Mouse (Mus musculus) heart, embryonic 14.5 days (tissue): ENCODE measurements around the gene Cux2. TPM values are rescaled to one million over a fixed set of nuclear protein-coding genes. Genes with fewer than 3 reads are reported as not detected.

Source experiments
- ATAC-seq: fragments of 200-750 bp; cut with Nextera tagmentation; 2 replicates; pipeline ENCODE4 v1.8.0; 2017; ENCODE audit warnings: low read depth, moderate TSS enrichment; ENCODE audit not compliant: insufficient number of reproducible peaks, insufficient read depth, low FRiP score
- H3K27ac ChIP-seq, 2 experiments: fragments of 200-500 bp in 1 of 2; fragments of 300-500 bp in 1 of 2; sonication (generic) in 1 of 2; replicated peaks in 1 of 2; 2 replicates each; pipeline ENCODE4 v1.5.1; 2012 to 2014; ENCODE audit warnings: low read depth in 2 of 2, low read length in 2 of 2, control low read depth in 1 of 2, mild to moderate bottlenecking in 1 of 2, mixed read lengths in 1 of 2; ENCODE audit not compliant: control insufficient read depth in 1 of 2, insufficient read depth in 1 of 2
- H3K27me3 ChIP-seq: fragments of 300-500 bp; sonication (generic); 2 replicates; pipeline ENCODE4 v1.6.1; 2014; ENCODE audit warnings: mild to moderate bottlenecking, low read length, control low read depth; ENCODE audit not compliant: control insufficient read depth, insufficient read depth
- H3K36me3 ChIP-seq: fragments of 300-500 bp; sonication (generic); 2 replicates; pipeline ENCODE4 v1.6.1; 2014; ENCODE audit warnings: mild to moderate bottlenecking, control low read depth, low read length, mixed read lengths; ENCODE audit not compliant: control insufficient read depth, insufficient read depth
- H3K4me1 ChIP-seq, 2 experiments: fragments of 200-500 bp in 1 of 2; fragments of 300-500 bp in 1 of 2; sonication (generic) in 1 of 2; 2 replicates each; pipeline ENCODE4 v1.6.1; 2012 to 2014; ENCODE audit warnings: low read length in 2 of 2, control low read depth in 1 of 2, mixed read lengths in 1 of 2; ENCODE audit not compliant: control insufficient read depth in 2 of 2, insufficient read depth in 2 of 2
- H3K4me2 ChIP-seq: fragments of 300-500 bp; sonication (generic); 2 replicates; pipeline ENCODE4 v1.6.1; 2014; ENCODE audit warnings: mild to moderate bottlenecking, low read length
- H3K4me3 ChIP-seq, 2 experiments: fragments of 200-500 bp in 1 of 2; fragments of 300-500 bp in 1 of 2; sonication (generic) in 1 of 2; 2 replicates each; pipeline ENCODE4 v1.5.1; 2012 to 2014; ENCODE audit warnings: low read length in 2 of 2, mild to moderate bottlenecking in 2 of 2, control low read depth in 1 of 2, low read depth in 1 of 2, moderate library complexity in 1 of 2; ENCODE audit not compliant: control insufficient read depth in 1 of 2, insufficient read depth in 1 of 2
- H3K9ac ChIP-seq: fragments of 300-500 bp; sonication (generic); 2 replicates; pipeline ENCODE4 v1.6.1; 2014; ENCODE audit warnings: mild to moderate bottlenecking, low read length
- H3K9me3 ChIP-seq: fragments of 300-500 bp; sonication (generic); 2 replicates; pipeline ENCODE4 v1.6.1; 2016; ENCODE audit warnings: low read length, control low read depth; ENCODE audit not compliant: control insufficient read depth
- WGBS: fragments of 180-500 bp; shearing (Covaris S2); extraction: QIAGEN DNeasy Blood & Tissue Kit; methylation state at CpG from one replicate; pipeline ENCODE4 v1.1.7; 2014; 5-methylcytosine and 5-hydroxymethylcytosine counted together
- polyA plus RNA-seq: library from polyadenylated mRNA; unstranded; fragments of >200 nt; fragmentation: Nextera tagmentation; extraction: Ambion mirVana; gene quantifications from 2 replicates; pipeline ENCODE4 v1.2.1, GENCODE M21; 2014

The Cux2 gene
- polyA plus RNA-seq, 1 experiment from 2014 or later = 7.9 TPM

GRCm38 (mm10) chr5:121878703-121879102, 171.2 kb downstream of the Cux2 start:
- 83% methylated on average over 17 of the region's 17 CpGs for WGBS
- Histone ChIP-seq H3K9me3 (no peaks in the 10 kb centered on the region), H3K4me1 (peaks cover 4 to 5% of the 10 kb centered on the region in 2 experiments; a peak in 3 of 4 replicates), H3K36me3 (no peaks in the 10 kb centered on the region), H3K27me3 (no peaks in the 10 kb centered on the region), H3K4me3 (no peak overlapping the region), H3K27ac (no peak overlapping the region), H3K9ac (no peak overlapping the region), H3K4me2 (no peak overlapping the region)
- ATAC-seq = no peak

DNA sequence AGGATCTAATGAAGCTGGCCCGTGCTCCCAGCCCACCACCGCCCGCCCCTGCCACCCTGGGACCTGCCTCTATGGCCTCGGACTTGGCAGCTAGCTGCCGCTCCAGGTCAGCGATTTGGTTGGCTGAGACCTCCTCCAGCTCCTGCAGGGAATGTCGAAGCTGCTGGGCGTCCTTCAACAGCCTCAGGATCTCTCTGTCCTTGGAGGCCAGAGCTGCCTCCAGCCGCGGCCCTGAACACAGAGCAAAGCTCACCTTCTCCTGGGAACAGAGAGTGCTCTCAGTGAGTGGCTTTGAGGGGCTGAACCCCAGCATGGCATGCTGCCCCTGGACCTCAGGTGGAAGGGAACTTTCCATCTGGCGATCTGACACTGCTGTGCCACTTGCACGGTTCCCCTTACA, 173.0 kb downstream of the Cux2 start:
- Histone ChIP-seq H3K4me2 (no peak overlapping the region), H3K9ac (no peak overlapping the region), H3K36me3 (0 out of 2 replicates have a peak, but pooled peaks cover 4% of the 10 kb centered on the region), H3K9me3 (no peaks in the 10 kb centered on the region), H3K27me3 (no peaks in the 10 kb centered on the region), H3K4me1 (no peaks in the 10 kb centered on the region), H3K27ac (no peak overlapping the region), H3K4me3 (no peak overlapping the region)
- WGBS = 80% methylated on average over 12 of the region's 12 CpGs
- no peak for ATAC-seq

GRCm38 (mm10) chr5:121875041-121875440, 174.9 kb downstream of the Cux2 start:
- ATAC-seq = no peak
- no peak overlapping the region for H3K4me3 ChIP-seq
- WGBS = 82% methylated on average over 12 of the region's 12 CpGs
- no peak overlapping the region for H3K9ac ChIP-seq
- no peak overlapping the region for H3K4me2 ChIP-seq
- H3K27me3 ChIP-seq = no peaks in the 10 kb centered on the region
- H3K36me3 ChIP-seq = 0 out of 2 replicates have a peak, but pooled peaks cover 4% of the 10 kb centered on the region
- H3K27ac ChIP-seq = no peak overlapping the region
- no peaks in the 10 kb centered on the region for H3K9me3 ChIP-seq
- no peaks in the 10 kb centered on the region for H3K4me1 ChIP-seq

DNA sequence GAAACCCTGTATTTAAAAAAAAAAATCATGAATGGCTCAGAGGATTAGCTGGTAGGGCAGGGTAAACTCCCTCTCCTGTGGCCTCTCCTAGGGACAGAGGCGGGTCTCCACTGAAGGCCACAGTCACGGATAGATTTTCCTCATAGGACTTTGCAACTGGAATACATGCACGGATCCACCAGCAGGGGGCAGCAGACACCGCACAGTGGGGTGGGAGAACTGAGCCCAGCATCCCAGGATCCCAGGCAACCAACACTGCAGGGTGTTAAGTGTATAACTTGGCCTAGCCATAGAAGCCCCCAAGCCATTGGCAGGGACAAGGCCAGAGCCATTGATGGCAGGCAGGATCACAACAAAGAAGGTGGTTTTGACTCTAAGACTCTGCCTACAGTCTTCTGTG, 177.7 kb downstream of the Cux2 start:
- Histone ChIP-seq H3K9ac (no peak overlapping the region), H3K36me3 (peaks cover 15% of the 10 kb centered on the region; the same call in 1 of the 2 replicates), H3K9me3 (no peaks in the 10 kb centered on the region), H3K27ac (no peak overlapping the region), H3K4me1 (no peaks in the 10 kb centered on the region), H3K27me3 (no peaks in the 10 kb centered on the region), H3K4me3 (no peak overlapping the region), H3K4me2 (no peak overlapping the region)
- WGBS = 15% methylated on average over 4 of the region's 4 CpGs
- ATAC-seq = no peak

DNA sequence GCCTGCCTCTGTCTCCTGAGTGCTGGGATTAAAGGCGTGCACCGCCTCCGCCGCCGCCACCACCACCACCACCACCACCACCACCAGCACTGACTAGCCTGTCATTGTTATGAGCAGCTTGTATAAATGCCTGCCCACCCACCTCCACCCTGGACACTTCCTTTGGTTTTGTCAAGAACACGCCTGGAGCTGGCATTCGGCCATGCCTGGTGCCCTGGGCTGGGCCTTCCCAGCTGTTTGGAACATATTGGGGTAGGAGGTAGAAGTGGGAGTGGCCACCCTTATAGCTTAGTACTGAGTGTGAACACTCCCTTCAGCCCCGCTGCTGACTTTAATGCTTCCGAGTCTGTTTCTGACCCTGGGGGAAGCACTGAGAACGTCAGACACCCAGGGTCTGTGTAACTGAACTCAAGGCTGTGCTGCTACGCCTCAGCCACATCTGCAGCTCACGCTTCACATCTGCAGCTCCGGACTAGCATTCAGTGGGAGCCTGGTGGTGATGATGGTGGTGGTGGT, 178.3 kb downstream of the Cux2 start:
- no peak for ATAC-seq
- no peak overlapping the region for H3K9ac ChIP-seq
- H3K4me2 ChIP-seq = no peak overlapping the region
- H3K27ac ChIP-seq = no peak overlapping the region
- H3K36me3 ChIP-seq = peaks cover 15% of the 10 kb centered on the region; the same call in 1 of the 2 replicates
- H3K4me3 ChIP-seq = no peak overlapping the region
- H3K27me3 ChIP-seq = no peaks in the 10 kb centered on the region
- H3K9me3 ChIP-seq = no peaks in the 10 kb centered on the region
- 87% methylated on average over 13 of the region's 13 CpGs for WGBS
- H3K4me1 ChIP-seq = no peaks in the 10 kb centered on the region

GRCm38 (mm10) chr5:121870832-121871231, 179.1 kb downstream of the Cux2 start:
- Histone ChIP-seq H3K27me3 (no peaks in the 10 kb centered on the region), H3K4me1 (no peaks in the 10 kb centered on the region), H3K4me3 (no peak overlapping the region), H3K9me3 (no peaks in the 10 kb centered on the region), H3K4me2 (no peak overlapping the region), H3K27ac (0 out of 4 replicates have a peak overlapping the region, but pooled peaks of 1 of the 2 experiments have one; percentile 19), H3K9ac (no peak overlapping the region), H3K36me3 (peaks cover 15% of the 10 kb centered on the region; the same call in 1 of the 2 replicates)
- ATAC-seq = no peak
- 60% methylated on average over 6 of the region's 6 CpGs for WGBS

DNA sequence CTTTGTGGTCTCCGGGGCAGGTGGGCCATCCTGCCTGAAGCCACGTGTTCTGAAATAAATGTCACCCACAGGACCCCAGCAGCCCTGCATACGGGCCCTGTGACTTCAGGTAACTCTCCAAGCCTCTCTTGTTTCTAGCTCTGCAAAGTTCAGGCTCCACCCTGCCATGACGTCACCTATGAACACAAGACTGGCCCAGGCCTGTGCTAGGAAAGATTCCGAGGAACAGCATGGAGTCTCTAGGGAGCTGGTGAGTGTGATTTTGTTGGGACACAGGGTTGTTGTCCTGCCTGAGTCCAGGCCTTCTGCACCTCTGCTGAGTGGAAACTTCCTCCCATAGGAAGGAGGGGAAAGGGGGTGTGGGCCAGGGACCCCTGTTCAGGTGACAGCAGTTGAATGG, 181.9 kb downstream of the Cux2 start:
- Histone ChIP-seq H3K36me3 (peaks cover 10% of the 10 kb centered on the region; the same call in 1 of the 2 replicates), H3K27ac (no peak overlapping the region), H3K9ac (no peak overlapping the region), H3K4me3 (no peak overlapping the region), H3K9me3 (no peaks in the 10 kb centered on the region), H3K4me2 (no peak overlapping the region), H3K27me3 (no peaks in the 10 kb centered on the region), H3K4me1 (no peaks in the 10 kb centered on the region)
- 71% methylated on average over 5 of the region's 5 CpGs for WGBS
- ATAC-seq = no peak

DNA sequence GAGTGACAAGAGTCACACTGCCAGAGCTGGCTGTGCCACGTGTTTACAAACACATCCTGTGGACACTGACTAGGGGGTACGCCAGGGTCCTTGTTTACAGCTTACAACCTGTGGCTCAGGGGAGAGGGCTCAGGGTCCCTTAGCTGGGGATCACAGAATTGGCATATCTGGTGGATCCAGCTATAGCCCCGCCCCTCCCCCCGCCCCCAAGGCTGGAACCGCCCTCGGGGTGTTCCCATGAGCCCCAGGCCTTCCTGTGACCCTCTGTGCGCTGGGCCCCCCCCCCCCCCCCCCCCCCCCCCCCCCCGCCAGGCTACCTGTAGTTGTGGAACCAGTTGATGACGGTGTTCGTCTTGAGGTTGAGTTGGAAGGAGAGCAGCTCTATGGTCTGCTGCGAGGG, 185.6 kb downstream of the Cux2 start:
- Histone ChIP-seq H3K27me3 (no peaks in the 10 kb centered on the region), H3K9ac (no peak overlapping the region; the same call in 1 of the 2 replicates), H3K36me3 (peaks cover 6% of the 10 kb centered on the region; the same call in 1 of the 2 replicates), H3K4me3 (no peak overlapping the region), H3K4me1 (no peaks in the 10 kb centered on the region), H3K9me3 (no peaks in the 10 kb centered on the region), H3K27ac (no peak overlapping the region), H3K4me2 (peak overlapping the region; percentile 21; the same call in 1 of the 2 replicates)
- ATAC-seq = no peak
- 8% methylated on average over 7 of the region's 11 CpGs for WGBS
